Mouse (Mus musculus) erythroblast, embryonic 14.5 days (primary cell): Measurements from ENCODE around the gene 1700018B08Rik. TPM values are rescaled to one million over a fixed set of nuclear protein-coding genes. Genes with fewer than 3 reads are reported as not detected.

Experiments
- H3K27me3 ChIP-seq: 2 replicates; pipeline ENCODE4 v1.6.1; 2012; ENCODE audit warnings: inconsistent platforms; ENCODE audit not compliant: control insufficient read depth
- H3K36me3 ChIP-seq: 2 replicates; pipeline ENCODE4 v1.6.1; 2012; ENCODE audit warnings: mild to moderate bottlenecking, inconsistent platforms; ENCODE audit not compliant: control insufficient read depth
- H3K4me1 ChIP-seq: 2 replicates; pipeline ENCODE4 v1.6.1; 2012; ENCODE audit warnings: inconsistent platforms; ENCODE audit not compliant: control insufficient read depth
- H3K4me3 ChIP-seq: replicated peaks from 2 replicates; pipeline ENCODE3; 2012; ENCODE audit warnings: moderate library complexity, mild to moderate bottlenecking, inconsistent platforms
- H3K9me3 ChIP-seq: 2 replicates; pipeline ENCODE4 v1.6.1; 2012; ENCODE audit warnings: low read length, inconsistent platforms, mixed read lengths; ENCODE audit not compliant: control insufficient read depth
- GATA1 ChIP-seq: IDR thresholded peaks from 2 replicates; pipeline ENCODE4 v1.6.1; 2012; ENCODE audit warnings: low read length, inconsistent platforms, mixed read lengths
- TAL1 ChIP-seq: IDR thresholded peaks from 3 replicates; pipeline ENCODE4 v1.6.1; 2012; ENCODE audit warnings: low read length, inconsistent platforms, mixed read lengths
- polyA plus RNA-seq: library from polyadenylated mRNA; stranded (reverse); fragments of >175 nt; gene quantifications from 2 replicates; pipeline ENCODE4 v1.2.3, GENCODE M21; 2012

The 1700018B08Rik gene
- polyA plus RNA-seq, 1 experiment: not detected

GRCm38 (mm10) chr8:121530639-121531038, 13.5 kb downstream of the 1700018B08Rik start:
- no peaks in the 10 kb centered on the region for H3K9me3 ChIP-seq
- TF ChIP-seq TAL1 (no peak), GATA1 (no peak)
- H3K4me3 ChIP-seq: no peak overlapping the region
- H3K36me3 ChIP-seq: no peaks in the 10 kb centered on the region
- no peaks in the 10 kb centered on the region for H3K4me1 ChIP-seq
- H3K27me3 ChIP-seq: no peaks in the 10 kb centered on the region; the same call in 1 of the 2 replicates

GRCm38 (mm10) chr8:121528790-121529189, 15.3 kb downstream of the 1700018B08Rik start:
- Histone ChIP-seq H3K4me3 (no peak overlapping the region), H3K4me1 (no peaks in the 10 kb centered on the region), H3K9me3 (no peaks in the 10 kb centered on the region), H3K36me3 (no peaks in the 10 kb centered on the region), H3K27me3 (no peaks in the 10 kb centered on the region; the same call in 1 of the 2 replicates)
- TF ChIP-seq GATA1 (no peak), TAL1 (no peak)

- H3K9me3 ChIP-seq: no peaks in the 10 kb centered on the region
- no peaks in the 10 kb centered on the region for H3K27me3 ChIP-seq
- no peak overlapping the region for H3K4me3 ChIP-seq
- H3K4me1 ChIP-seq: no peaks in the 10 kb centered on the region
- no peaks in the 10 kb centered on the region for H3K36me3 ChIP-seq
- no peak for TF ChIP-seq GATA1
- TF ChIP-seq TAL1: no peak
Measured at GRCm38 (mm10) chr8:121527751-121528150, 16.4 kb downstream of the 1700018B08Rik start.

GRCm38 (mm10) chr8:121526811-121527550, 17.1 kb downstream of the 1700018B08Rik start:
- H3K4me3 ChIP-seq: no peak overlapping the region
- H3K27me3 ChIP-seq: no peaks in the 10 kb centered on the region
- no peaks in the 10 kb centered on the region for H3K36me3 ChIP-seq
- TF ChIP-seq TAL1 (no peak), GATA1 (no peak)
- no peaks in the 10 kb centered on the region for H3K9me3 ChIP-seq
- no peaks in the 10 kb centered on the region for H3K4me1 ChIP-seq

GRCm38 (mm10) chr8:121525111-121525818, 18.9 kb downstream of the 1700018B08Rik start:
- no peak overlapping the region for H3K4me3 ChIP-seq
- no peaks in the 10 kb centered on the region for H3K27me3 ChIP-seq
- no peaks in the 10 kb centered on the region; the same call in 1 of the 2 replicates for H3K9me3 ChIP-seq
- no peaks in the 10 kb centered on the region for H3K4me1 ChIP-seq
- no peak for TF ChIP-seq TAL1
- TF ChIP-seq GATA1: no peak
- H3K36me3 ChIP-seq: no peaks in the 10 kb centered on the region

GRCm38 (mm10) chr8:121513429-121513828, 30.7 kb downstream of the 1700018B08Rik start:
- Histone ChIP-seq H3K4me3 (no peak overlapping the region), H3K36me3 (no peaks in the 10 kb centered on the region), H3K4me1 (no peaks in the 10 kb centered on the region), H3K27me3 (no peaks in the 10 kb centered on the region), H3K9me3 (no peaks in the 10 kb centered on the region)
- TF ChIP-seq GATA1: no peak
- TF ChIP-seq TAL1: no peak

- Histone ChIP-seq H3K27me3 (no peaks in the 10 kb centered on the region), H3K36me3 (no peaks in the 10 kb centered on the region), H3K4me3 (no peak overlapping the region), H3K9me3 (no peaks in the 10 kb centered on the region), H3K4me1 (no peaks in the 10 kb centered on the region)
- TF ChIP-seq TAL1: no peak
- no peak for TF ChIP-seq GATA1
Measured at GRCm38 (mm10) chr8:121511751-121512150, 32.4 kb downstream of the 1700018B08Rik start.

GRCm38 (mm10) chr8:121497621-121498020, 46.5 kb downstream of the 1700018B08Rik start:
- H3K4me3 ChIP-seq: no peak overlapping the region
- H3K4me1 ChIP-seq: no peaks in the 10 kb centered on the region
- no peak for TF ChIP-seq TAL1
- no peak for TF ChIP-seq GATA1
- H3K36me3 ChIP-seq: no peaks in the 10 kb centered on the region
- H3K9me3 ChIP-seq: no peaks in the 10 kb centered on the region
- no peaks in the 10 kb centered on the region for H3K27me3 ChIP-seq

- Histone ChIP-seq H3K36me3 (no peaks in the 10 kb centered on the region), H3K4me3 (no peak overlapping the region), H3K9me3 (peaks cover 3% of the 10 kb centered on the region; the same call in 1 of the 2 replicates), H3K27me3 (no peaks in the 10 kb centered on the region), H3K4me1 (no peaks in the 10 kb centered on the region)
- no peak for TF ChIP-seq TAL1
- no peak for TF ChIP-seq GATA1
Measured at GRCm38 (mm10) chr8:121491633-121492032, 52.5 kb downstream of the 1700018B08Rik start.
